Mouse (Mus musculus) kidney, postnatal 0 days (tissue): ENCODE data around the gene Zfp385b. TPM values are rescaled to one million over a fixed set of nuclear protein-coding genes. Genes with fewer than 3 reads are reported as not detected.

Experiments
- ATAC-seq: fragments of 200-750 bp; cut with Nextera tagmentation; replicated peaks from 2 replicates; pipeline ENCODE4 v1.8.0; 2017; ENCODE audit warnings: low read depth, moderate number of reproducible peaks, moderate TSS enrichment, moderate library complexity; ENCODE audit not compliant: low FRiP score
- DNase-seq: peaks from one replicate; pipeline ENCODE4 v3.0.0-alpha.2; 2016; ENCODE audit warnings: low spot score
- H3K27ac ChIP-seq: fragments of 300-500 bp; sonication (generic); 2 replicates; pipeline ENCODE4 v1.5.1; 2014; ENCODE audit warnings: mild to moderate bottlenecking
- H3K27me3 ChIP-seq: fragments of 300-500 bp; sonication (generic); 2 replicates; pipeline ENCODE4 v1.6.1; 2014; ENCODE audit warnings: low read length, mixed read lengths; ENCODE audit not compliant: insufficient read depth
- H3K36me3 ChIP-seq: fragments of 300-500 bp; sonication (generic); 2 replicates; pipeline ENCODE4 v1.6.1; 2014; ENCODE audit warnings: low read length, mixed read lengths; ENCODE audit not compliant: insufficient read depth
- H3K4me1 ChIP-seq: fragments of 300-500 bp; sonication (generic); replicated peaks from 2 replicates; pipeline ENCODE4 v1.6.1; 2014; ENCODE audit warnings: antibody characterized with exemption, low read length, mixed read lengths; ENCODE audit not compliant: insufficient read depth
- H3K4me2 ChIP-seq: fragments of 300-500 bp; sonication (generic); 2 replicates; pipeline ENCODE4 v1.6.1; 2014; ENCODE audit warnings: mild to moderate bottlenecking, low read length, moderate library complexity, mixed read lengths
- H3K4me3 ChIP-seq: fragments of 300-500 bp; sonication (generic); replicated peaks from 2 replicates; pipeline ENCODE4 v1.5.1; 2014; ENCODE audit warnings: low read depth, low read length
- H3K9ac ChIP-seq: fragments of 300-500 bp; sonication (generic); 2 replicates; pipeline ENCODE4 v1.6.1; 2014; ENCODE audit warnings: low read depth, low read length
- H3K9me3 ChIP-seq: fragments of 300-500 bp; sonication (generic); replicated peaks from 2 replicates; pipeline ENCODE4 v1.6.1; 2016; ENCODE audit warnings: low read length, inconsistent platforms, mixed read lengths
- CTCF ChIP-seq: IDR thresholded peaks from 2 replicates; pipeline ENCODE4 v1.5.1; 2016; ENCODE audit warnings: antibody characterized with exemption, low read depth, mild to moderate bottlenecking, moderate library complexity
- WGBS: fragments of 180-500 bp; shearing (Covaris S2); extraction: QIAGEN DNeasy Blood & Tissue Kit; methylation state at CpG from one replicate; pipeline ENCODE4 v1.1.7; 2014; 5-methylcytosine and 5-hydroxymethylcytosine counted together
- polyA plus RNA-seq: library from polyadenylated mRNA; unstranded; fragments of >200 nt; fragmentation: Nextera tagmentation; extraction: Ambion mirVana; gene quantifications from 2 replicates; pipeline ENCODE4 v1.2.1, GENCODE M21; 2015

The Zfp385b gene
- polyA plus RNA-seq, 1 experiment from 2014 or later = 9.9 TPM

GRCm38 (mm10) chr2:77797233-77797632, 22.2 kb downstream of the Zfp385b start:
- no peak overlapping the region for H3K27ac ChIP-seq
- no peak overlapping the region for H3K4me2 ChIP-seq
- TF ChIP-seq CTCF = no peak
- H3K4me1 ChIP-seq = no peaks in the 10 kb centered on the region
- no peaks in the 10 kb centered on the region for H3K9me3 ChIP-seq
- H3K36me3 ChIP-seq = no peaks in the 10 kb centered on the region
- DNase-seq (no peak), ATAC-seq (no peak)
- H3K27me3 ChIP-seq = no peaks in the 10 kb centered on the region
- 76% methylated on average over 5 of the region's 5 CpGs for WGBS
- no peak overlapping the region for H3K9ac ChIP-seq
- no peak overlapping the region for H3K4me3 ChIP-seq

GRCm38 (mm10) chr2:77795859-77796552, 23.4 kb downstream of the Zfp385b start:
- H3K4me1 ChIP-seq = no peaks in the 10 kb centered on the region
- WGBS = 65% methylated on average over 8 of the region's 8 CpGs
- peak; percentile 77 for TF ChIP-seq CTCF
- no peaks in the 10 kb centered on the region for H3K27me3 ChIP-seq
- no peak overlapping the region for H3K4me3 ChIP-seq
- DNase-seq = peak; percentile 57
- no peak overlapping the region for H3K27ac ChIP-seq
- ATAC-seq = no peak
- H3K36me3 ChIP-seq = no peaks in the 10 kb centered on the region
- no peaks in the 10 kb centered on the region for H3K9me3 ChIP-seq
- no peak overlapping the region for H3K4me2 ChIP-seq
- no peak overlapping the region for H3K9ac ChIP-seq

- H3K9me3 ChIP-seq = no peaks in the 10 kb centered on the region
- no peaks in the 10 kb centered on the region for H3K4me1 ChIP-seq
- ATAC-seq = no peak
- 49% methylated on average over 4 of the region's 4 CpGs for WGBS
- no peak for TF ChIP-seq CTCF
- no peak overlapping the region for H3K27ac ChIP-seq
- H3K4me3 ChIP-seq = no peak overlapping the region
- no peaks in the 10 kb centered on the region for H3K36me3 ChIP-seq
- H3K4me2 ChIP-seq = no peak overlapping the region
- H3K27me3 ChIP-seq = no peaks in the 10 kb centered on the region
- no peak for DNase-seq
- no peak overlapping the region for H3K9ac ChIP-seq
Observed at GRCm38 (mm10) chr2:77790846-77791245, 28.6 kb downstream of the Zfp385b start.

- Histone ChIP-seq H3K4me2 (no peak overlapping the region), H3K9me3 (no peaks in the 10 kb centered on the region), H3K27me3 (no peaks in the 10 kb centered on the region), H3K4me1 (no peaks in the 10 kb centered on the region), H3K27ac (no peak overlapping the region), H3K36me3 (no peaks in the 10 kb centered on the region), H3K9ac (no peak overlapping the region), H3K4me3 (no peak overlapping the region)
- no peak for TF ChIP-seq CTCF
- DNase-seq = peak; percentile 44
- ATAC-seq = no peak
- WGBS = 31% methylated on average over 9 of the region's 9 CpGs
Observed at GRCm38 (mm10) chr2:77790295-77790694, 29.1 kb downstream of the Zfp385b start.

- no peaks in the 10 kb centered on the region for H3K27me3 ChIP-seq
- no peak for TF ChIP-seq CTCF
- H3K4me1 ChIP-seq = no peaks in the 10 kb centered on the region
- no peak overlapping the region for H3K4me2 ChIP-seq
- DNase-seq (peak; percentile 40), ATAC-seq (no peak)
- H3K36me3 ChIP-seq = no peaks in the 10 kb centered on the region
- no peak overlapping the region for H3K4me3 ChIP-seq
- H3K27ac ChIP-seq = no peak overlapping the region
- WGBS = 70% methylated on average over 7 of the region's 7 CpGs
- no peak overlapping the region for H3K9ac ChIP-seq
- no peaks in the 10 kb centered on the region for H3K9me3 ChIP-seq
Observed at GRCm38 (mm10) chr2:77781390-77781789, 38.0 kb downstream of the Zfp385b start.

- peak overlapping the region; percentile 47; the same call in 1 of the 2 replicates for H3K27ac ChIP-seq
- H3K4me2 ChIP-seq = peak overlapping the region; percentile 34; the same call in 1 of the 2 replicates
Observed at GRCm38 (mm10) chr2:77777781-77778180, 41.7 kb downstream of the Zfp385b start.

More at GRCm38 (mm10) chr2:77777781-77778180, 41.7 kb downstream of the Zfp385b start:
- Histone ChIP-seq H3K4me3 (no peak overlapping the region), H3K36me3 (no peaks in the 10 kb centered on the region), H3K4me1 (0 out of 2 replicates have a peak, but pooled peaks cover 7% of the 10 kb centered on the region), H3K27me3 (0 out of 2 replicates have a peak, but pooled peaks cover 3% of the 10 kb centered on the region), H3K9ac (no peak overlapping the region), H3K9me3 (no peaks in the 10 kb centered on the region)
- peak; percentile 90 for ATAC-seq
- DNase-seq = peak; percentile 92
- 8% methylated on average over 6 of the region's 6 CpGs for WGBS
- no peak for TF ChIP-seq CTCF
